Mouse (Mus musculus): ENCODE measurements at regions not wholly inside any gene's neighbourhood (a gene's known extent, or its start where the extent isn't known, plus 50 kb on each side); places are given as distances from the start of the nearest gene placed in this dataset.

DNA sequence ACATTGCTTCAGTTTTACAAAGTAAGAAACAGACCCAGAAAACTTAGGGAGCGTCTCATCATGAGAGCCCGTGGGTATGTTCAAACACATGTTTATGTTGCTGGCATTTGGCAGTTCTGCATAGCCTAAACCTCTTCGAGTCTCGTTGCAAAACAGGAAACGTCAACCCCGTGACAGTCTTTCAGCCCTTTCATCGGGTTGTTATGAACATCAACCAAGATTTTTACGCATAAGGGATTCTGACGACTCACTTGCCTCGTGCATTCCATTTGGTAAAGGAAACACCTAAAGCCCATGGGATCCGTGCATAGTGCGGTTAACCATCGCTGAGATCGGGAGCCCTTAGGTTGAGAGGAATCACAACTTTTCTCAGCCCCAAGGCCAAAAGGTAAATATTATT lies 115.7 kb downstream of the Gpam start:
- no peak for ATAC-seq (replicated peaks; ENCODE audit: low read depth, poor library complexity, severe bottlenecking)

GRCm38 (mm10) chr19:55008463-55009146 lies 118.4 kb downstream of the Gpam start:
- ATAC-seq (replicated peaks; ENCODE audit: low read depth, poor library complexity, severe bottlenecking) = no peak

GRCm38 (mm10) chr19:54989982-54990381 lies 137.1 kb downstream of the Gpam start:
- no peak for ATAC-seq (replicated peaks; ENCODE audit: low read depth, poor library complexity, severe bottlenecking)

GRCm38 (mm10) chr19:54984541-54984940 lies 142.5 kb downstream of the Gpam start:
- no peak for ATAC-seq (replicated peaks; ENCODE audit: low read depth, poor library complexity, severe bottlenecking)

GRCm38 (mm10) chr19:54982801-54983200 lies 144.2 kb downstream of the Gpam start:
- no peak for ATAC-seq (replicated peaks; ENCODE audit: low read depth, poor library complexity, severe bottlenecking)

- no peak for ATAC-seq (replicated peaks; ENCODE audit: low read depth, poor library complexity, severe bottlenecking)
These were observed 155.4 kb downstream of the Gpam start for GRCm38 (mm10) chr19:54971440-54972211.

DNA sequence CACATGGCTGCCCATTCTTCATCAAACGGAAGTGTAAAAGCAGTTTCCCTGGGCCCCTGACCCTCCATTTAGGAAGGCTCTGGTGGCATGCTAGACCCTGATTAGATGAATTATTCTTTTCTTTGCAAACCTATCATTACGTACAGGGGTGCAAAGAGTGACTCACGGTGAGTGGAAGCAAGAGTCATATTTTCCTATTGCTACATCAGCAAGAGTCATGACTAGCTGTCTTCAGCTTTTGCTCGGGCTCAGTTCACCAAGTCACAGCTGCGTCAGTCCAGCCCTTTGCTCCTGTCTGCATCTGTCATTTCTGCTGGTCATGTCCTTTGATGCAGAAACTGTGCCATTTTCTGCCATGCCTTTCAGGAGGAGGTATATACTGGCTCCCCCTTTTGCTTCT lies 168.7 kb downstream of the Gpam start:
- ATAC-seq (replicated peaks; ENCODE audit: low read depth, poor library complexity, severe bottlenecking) = no peak

GRCm38 (mm10) chr19:54955096-54955495 lies 171.9 kb downstream of the Gpam start:
- no peak for ATAC-seq (replicated peaks; ENCODE audit: low read depth, poor library complexity, severe bottlenecking)

DNA sequence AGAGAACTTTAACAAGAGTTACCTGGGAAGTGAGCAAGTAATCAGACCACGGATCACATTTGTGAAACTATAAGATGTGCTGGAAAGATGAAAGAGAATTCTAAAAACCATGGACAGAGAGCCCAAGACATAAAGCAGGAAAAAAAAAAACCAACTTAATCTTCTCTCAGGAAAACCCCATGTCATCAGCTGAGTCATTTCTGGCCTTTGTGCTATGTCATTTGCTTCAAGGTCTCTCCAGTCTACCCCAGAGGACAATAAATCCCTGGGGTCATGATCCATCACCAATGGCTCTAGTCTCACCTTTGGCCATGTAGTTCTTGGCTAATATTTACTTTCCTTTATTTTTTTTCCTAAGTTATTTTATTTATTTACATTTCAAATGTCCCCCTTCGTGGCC lies 174.5 kb downstream of the Gpam start:
- no peak for ATAC-seq (replicated peaks; ENCODE audit: low read depth, poor library complexity, severe bottlenecking)

DNA sequence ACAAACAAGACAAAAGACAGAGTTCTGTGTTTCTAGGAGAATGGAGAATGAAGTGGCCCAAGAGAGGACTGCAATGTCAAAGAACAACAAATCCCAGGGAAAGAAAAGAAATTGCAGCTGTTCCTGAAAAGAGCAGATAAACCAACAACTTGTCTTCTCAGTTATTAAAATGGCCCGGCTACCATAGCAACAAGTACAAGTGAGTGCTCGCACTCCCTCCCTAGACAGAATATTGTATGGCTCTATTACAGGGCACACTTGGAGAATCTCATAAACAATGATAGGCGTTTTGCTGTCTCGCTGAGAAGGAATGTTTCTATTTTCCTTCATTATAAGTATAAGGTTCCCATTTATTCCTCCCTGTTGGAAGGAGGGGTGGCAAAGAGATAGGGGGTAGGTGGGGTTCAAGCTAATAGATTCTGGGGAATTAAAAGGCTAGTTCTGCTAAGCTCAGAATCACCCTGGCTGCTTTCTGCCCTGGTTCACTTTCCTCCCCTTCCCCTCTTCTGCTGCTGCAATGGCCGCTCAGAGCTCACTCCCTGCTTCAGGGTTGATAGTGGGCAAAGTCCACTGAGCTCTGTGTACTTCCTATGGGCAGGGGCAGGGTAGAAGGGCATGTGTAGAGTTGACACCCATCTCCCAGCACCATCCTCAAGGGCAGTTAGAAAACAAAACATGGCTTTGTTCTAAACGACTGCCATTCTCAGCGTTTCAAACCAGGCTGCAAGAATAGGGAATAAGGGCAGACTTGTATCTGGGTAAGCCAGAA lies 178.5 kb downstream of the Gpam start:
- no peak for ATAC-seq (replicated peaks; ENCODE audit: low read depth, poor library complexity, severe bottlenecking)

DNA sequence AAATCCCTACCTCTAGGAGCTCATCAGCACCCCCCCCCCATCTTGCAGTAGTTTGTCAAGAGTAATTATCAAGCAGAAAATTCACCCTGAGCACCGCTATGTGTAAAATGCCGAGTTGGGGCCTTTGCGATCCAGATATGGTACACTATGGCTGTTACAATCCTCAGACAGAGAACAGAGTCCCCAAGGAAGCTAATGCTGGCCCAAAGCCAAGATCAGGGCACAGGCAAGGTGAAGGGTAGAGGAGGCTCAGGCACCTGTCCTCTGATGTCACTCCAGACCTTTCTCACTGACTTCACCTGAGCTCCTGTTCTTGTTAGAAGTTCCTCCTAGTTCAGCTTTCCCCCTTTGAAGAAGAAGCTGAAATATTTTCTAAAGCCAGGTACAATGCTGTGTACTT lies 179.5 kb downstream of the Gpam start:
- ATAC-seq (replicated peaks; ENCODE audit: low read depth, poor library complexity, severe bottlenecking) = no peak

DNA sequence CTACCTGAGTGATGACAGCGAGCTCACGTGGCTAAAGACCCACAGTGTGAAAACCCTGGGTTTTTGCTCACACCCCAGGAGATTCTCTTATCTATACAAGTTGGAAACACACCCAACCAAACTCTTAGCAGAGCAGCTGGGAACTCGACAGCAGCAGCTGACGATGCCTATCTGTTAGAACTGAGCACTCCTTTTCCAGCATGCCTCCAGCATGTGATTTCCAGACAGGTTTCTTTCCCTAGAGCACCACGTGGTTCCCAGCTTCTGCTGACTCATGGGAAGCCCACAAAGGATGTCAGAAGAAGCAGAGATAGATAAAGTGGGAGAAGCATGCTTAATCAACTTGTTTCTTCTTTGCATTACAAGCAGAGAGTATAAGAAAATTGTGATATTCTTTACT lies 194.5 kb downstream of the Gpam start:
- ATAC-seq (replicated peaks; ENCODE audit: low read depth, poor library complexity, severe bottlenecking) = no peak

- no peak for ATAC-seq (replicated peaks; ENCODE audit: low read depth, poor library complexity, severe bottlenecking)
These were observed 201.2 kb downstream of the Gpam start for GRCm38 (mm10) chr19:54925888-54926287.

GRCm38 (mm10) chr19:54919597-54919996 lies 207.4 kb downstream of the Gpam start:
- ATAC-seq (replicated peaks; ENCODE audit: low read depth, poor library complexity, severe bottlenecking) = no peak

GRCm38 (mm10) chr19:54893622-54894021 lies 233.4 kb downstream of the Gpam start:
- ATAC-seq (replicated peaks; ENCODE audit: low read depth, poor library complexity, severe bottlenecking) = no peak

- no peak for ATAC-seq (replicated peaks; ENCODE audit: low read depth, poor library complexity, severe bottlenecking)
These were observed 260.0 kb downstream of the Gpam start for GRCm38 (mm10) chr19:54867078-54867477.

- no peak for ATAC-seq (replicated peaks; ENCODE audit: low read depth, poor library complexity, severe bottlenecking)
These were observed 271.8 kb downstream of the Gpam start for GRCm38 (mm10) chr19:54855190-54855589.

DNA sequence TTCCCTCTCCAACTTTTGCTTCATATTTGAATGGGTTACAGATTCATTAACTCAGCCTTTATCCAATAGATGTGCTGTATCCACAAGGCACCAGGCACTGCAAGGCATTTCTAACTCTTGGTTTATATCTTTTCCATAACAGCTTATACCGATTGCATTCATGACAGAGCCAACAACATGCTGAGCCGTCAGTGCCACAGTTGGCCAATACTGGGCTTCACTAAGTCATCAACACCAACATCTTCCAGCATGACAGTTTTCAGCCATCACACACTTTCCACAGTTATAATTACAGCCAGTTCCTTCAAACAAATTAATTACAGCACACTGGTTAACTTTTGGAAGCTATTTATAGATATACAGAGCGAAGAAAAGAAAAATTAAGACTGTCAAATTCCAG lies 288.8 kb downstream of the Gpam start:
- ATAC-seq (replicated peaks; ENCODE audit: low read depth, poor library complexity, severe bottlenecking) = no peak

- no peak for ATAC-seq (replicated peaks; ENCODE audit: low read depth, poor library complexity, severe bottlenecking)
These were observed 290.6 kb downstream of the Gpam start for GRCm38 (mm10) chr19:54836451-54836850.

- no peak for ATAC-seq (replicated peaks; ENCODE audit: low read depth, poor library complexity, severe bottlenecking)
These were observed 304.9 kb downstream of the Gpam start for GRCm38 (mm10) chr19:54822161-54822560.

DNA sequence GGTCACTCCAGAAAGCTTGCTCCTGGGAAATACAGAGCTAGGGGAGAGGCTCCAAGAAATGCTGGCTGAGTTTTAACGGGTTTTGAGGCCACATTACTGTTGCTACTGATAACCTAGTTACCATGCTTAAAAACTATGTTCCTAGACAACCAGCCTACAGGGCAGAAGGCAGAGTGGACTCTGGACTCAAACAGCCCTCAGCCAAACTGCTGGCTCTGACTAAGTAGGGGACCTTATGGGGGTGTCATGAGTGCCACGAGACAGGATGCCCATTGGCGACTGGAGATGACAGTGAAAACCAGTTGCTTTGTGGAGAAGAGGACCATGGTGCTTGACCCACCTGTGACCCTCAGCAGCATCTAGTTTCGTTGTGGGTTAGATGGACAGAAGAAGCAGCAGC lies 306.5 kb downstream of the Gpam start:
- no peak for ATAC-seq (replicated peaks; ENCODE audit: low read depth, poor library complexity, severe bottlenecking)
